8 mouse cellular contexts compared by ENCODE assay signal in genomic region chr1:23202511-23203435, GRCm38 (mm10).
DNase-seq lines count a peak whose midpoint lies in the region; ATAC-seq and TF ChIP-seq lines count a peak whose summit lies in the region.

No protein-coding gene starts in this region.

- ATAC-seq in intestine, embryonic 15.5 days: no peak

- DNase-seq in frontal cortex, postnatal 36 days (ENCODE audit: low spot score in 2 of 2): peak; percentile 4 to 5
- DNase-seq in frontal cortex, postnatal 25 days (ENCODE audit: low spot score in 2 of 2): no peak
- DNase-seq in testis, postnatal 14 days (ENCODE audit: low spot score): no peak
- no peak for DNase-seq in spleen, adult 18-20 months
- no peak for DNase-seq in ovary, postnatal 36 days (ENCODE audit: low spot score)
- DNase-seq in right cerebral cortex, postnatal 14 days: no peak

- no peak overlapping the region for H3K4me3 ChIP-seq in testis, adult 2 months (ENCODE audit: control insufficient read depth, low read depth, low read length)
- H3K4me3 ChIP-seq in intestine, embryonic 15.5 days (replicated peaks): no peak overlapping the region

- TF ChIP-seq CTCF in testis, adult 2 months (IDR thresholded peaks at IDR 0.05; ENCODE audit: control insufficient read depth, insufficient read depth, insufficient replicate concordance, low read depth, low read length): no peak

- no peak overlapping the region; the same call in 1 of the 2 replicates for H3K4me2 ChIP-seq in intestine, embryonic 15.5 days (replicated peaks)

- H3K9ac ChIP-seq in intestine, embryonic 15.5 days: no peak overlapping the region

- H3K27ac ChIP-seq in testis, adult 2 months (ENCODE audit: control insufficient read depth, insufficient read depth, low read depth, low read length): peak overlapping the region; percentile 72
- peak overlapping the region; percentile 32; the same call in 1 of the 2 replicates for H3K27ac ChIP-seq in intestine, embryonic 15.5 days

- H3K4me1 ChIP-seq in testis, adult 2 months (ENCODE audit: control insufficient read depth, insufficient read depth, low read length): no peaks in the 10 kb centered on the region
- no peaks in the 10 kb centered on the region for H3K4me1 ChIP-seq in intestine, embryonic 15.5 days (replicated peaks)

- H3K27me3 ChIP-seq in testis, adult 2 months (ENCODE audit: control insufficient read depth, insufficient read depth, low read length): no peaks in the 10 kb centered on the region
- H3K27me3 ChIP-seq in intestine, embryonic 15.5 days (replicated peaks): no peaks in the 10 kb centered on the region

- no peaks in the 10 kb centered on the region for H3K9me3 ChIP-seq in intestine, embryonic 15.5 days

- TF ChIP-seq POLR2A in testis, adult 2 months (IDR thresholded peaks at IDR 0.05; ENCODE audit: control insufficient read depth, low read depth, low read length): no peak

- no peaks in the 10 kb centered on the region for H3K36me3 ChIP-seq in testis, adult 2 months (ENCODE audit: control insufficient read depth, insufficient read depth, low read length)
- H3K36me3 ChIP-seq in intestine, embryonic 15.5 days: no peaks in the 10 kb centered on the region

- 48% methylated on average over 5 of the region's 5 CpGs for WGBS in intestine, embryonic 15.5 days

Comparison
In these comparisons a context has a peak if more than half of its experiments do, and no peak if none do; other contexts are left out.
1. DNase-seq: peak in frontal cortex, postnatal 36 days (2 of 2); none in frontal cortex, postnatal 25 days (0 of 2), testis, postnatal 14 days (single experiment), spleen, adult 18-20 months (0 of 2), ovary, postnatal 36 days (single experiment) and right cerebral cortex, postnatal 14 days (single experiment).